Mouse (Mus musculus): ENCODE measurements at regions not wholly inside any gene's neighbourhood (a gene's known extent, or its start where the extent isn't known, plus 50 kb on each side); places are given as distances from the start of the nearest gene placed in this dataset.

- TF ChIP-seq HCFC1 (IDR thresholded peaks at IDR 0.05; ENCODE audit: borderline replicate concordance, insufficient read depth, low read length), result no peak
- no peak for TF ChIP-seq ZNF384 (IDR thresholded peaks at IDR 0.05; ENCODE audit: low read depth, low read length)
- no peak for TF ChIP-seq ZC3H11A (IDR thresholded peaks at IDR 0.05; ENCODE audit: borderline replicate concordance, low read depth, low read length)
- no peak for TF ChIP-seq MAFK (IDR thresholded peaks at IDR 0.05; ENCODE audit: insufficient read depth, low read depth, low read length)
Observed at GRCm38 (mm10) chr14:104867540-104867939, 309.6 kb downstream of the Rbm26 start.
